In genomic region chr6:55223986-55224385, GRCm38 (mm10) we compare ENCODE assay signal across 35 mouse cellular contexts. TPM values are rescaled to one million over a fixed set of nuclear protein-coding genes. Genes with fewer than 3 reads are reported as not detected.
"Had no signal": no experiment of that assay in that cellular context is flagged by ENCODE, and none has a peak within 500 bp of the region (broad histone marks: within the 10 kb centered on the region; RNA-seq: fewer than 3 reads in every experiment).

No protein-coding gene starts in this region.

- H3K9me3 ChIP-seq: heart, embryonic 13.5 days; heart, embryonic 15.5 days; hindbrain, embryonic 10.5 days; hindbrain, embryonic 12.5 days; hindbrain, embryonic 13.5 days; hindbrain, embryonic 15.5 days; intestine, embryonic 15.5 days; kidney, embryonic 15.5 days had no signal

- DNase-seq: heart, postnatal 4 days; kidney, adult 11 months; kidney, adult 18-20 months; kidney, adult 2 months; kidney, adult 8-10 months; kidney, adult 9 months; kidney, postnatal 10 days; kidney, postnatal 14 days; kidney, postnatal 36 days; kidney, postnatal 4 days; layer of hippocampus, adult 9-11 months; layer of hippocampus, postnatal 36 days had no signal

- H3K4me3 ChIP-seq: heart, embryonic 13.5 days; heart, embryonic 15.5 days; hindbrain, embryonic 10.5 days; hindbrain, embryonic 12.5 days; hindbrain, embryonic 13.5 days; hindbrain, embryonic 15.5 days; intestine, embryonic 15.5 days; kidney, embryonic 15.5 days; layer of hippocampus, adult 2 months; left cerebral cortex, adult 2 months had no signal

- H3K4me2 ChIP-seq: heart, embryonic 11.5 days; heart, embryonic 13.5 days; heart, embryonic 15.5 days; hindbrain, embryonic 12.5 days; hindbrain, embryonic 13.5 days; hindbrain, embryonic 14.5 days; hindbrain, embryonic 15.5 days; intestine, embryonic 15.5 days; kidney, embryonic 15.5 days had no signal

- H3K27ac ChIP-seq: heart, embryonic 13.5 days; heart, embryonic 15.5 days; hindbrain, embryonic 10.5 days; hindbrain, embryonic 12.5 days; hindbrain, embryonic 13.5 days; hindbrain, embryonic 14.5 days; hindbrain, embryonic 15.5 days; hindbrain, postnatal 0 days; intestine, embryonic 15.5 days; kidney, embryonic 15.5 days; kidney, postnatal 0 days; layer of hippocampus, adult 2 months; left cerebral cortex, adult 2 months had no signal

- H3K4me1 ChIP-seq: heart, embryonic 13.5 days; heart, embryonic 15.5 days; hindbrain, embryonic 10.5 days; hindbrain, embryonic 12.5 days; hindbrain, embryonic 13.5 days; hindbrain, embryonic 15.5 days; intestine, embryonic 15.5 days; kidney, embryonic 15.5 days had no signal

- ATAC-seq: hindbrain, embryonic 16.5 days; hindbrain, postnatal 0 days; inflammation-experienced regulatory T-cells, adult 6 months; intestine, embryonic 15.5 days; intestine, embryonic 16.5 days; intestine, postnatal 0 days had no signal

- H3K27me3 ChIP-seq: heart, embryonic 13.5 days; heart, embryonic 15.5 days; hindbrain, embryonic 12.5 days; hindbrain, embryonic 13.5 days; hindbrain, embryonic 15.5 days; intestine, embryonic 15.5 days; kidney, embryonic 15.5 days had no signal

- H3K9ac ChIP-seq: heart, embryonic 13.5 days; heart, embryonic 15.5 days; hindbrain, embryonic 12.5 days; hindbrain, embryonic 13.5 days; hindbrain, embryonic 14.5 days; hindbrain, embryonic 15.5 days; intestine, embryonic 15.5 days; kidney, embryonic 15.5 days had no signal

RNA-seq across cellular contexts. Expression of gene Mindy4, which starts 20.8 kb away (rescaled TPM):
- polyA plus RNA-seq: inflammation-experienced regulatory T-cells, adult 6 months had no signal

RNA-seq across cellular contexts. Expression of gene Inmt, which starts 49.1 kb away (rescaled TPM):
- total RNA-seq: heart, postnatal 4 days; hematopoietic stem cell, adult 5-6 weeks; left cerebral cortex, postnatal 10 days had no signal
- polyA plus RNA-seq: heart, embryonic 11.5 days; heart, embryonic 15.5 days; heart, embryonic 16.5 days; heart, postnatal 0 days; hindbrain, embryonic 11.5 days; hindbrain, embryonic 12.5 days; hindbrain, embryonic 13.5 days; hindbrain, embryonic 14.5 days; hindbrain, embryonic 15.5 days; hindbrain, embryonic 16.5 days; hindbrain, postnatal 0 days; inflammation-experienced regulatory T-cells, adult 6 months had no signal
